Mouse (Mus musculus) adrenal gland, postnatal 25 days (tissue): ENCODE results near the gene Unc119b. TPM values are rescaled to one million over a fixed set of nuclear protein-coding genes. Genes with fewer than 3 reads are reported as not detected.
A peak's percentile ranks its signal among the peaks of the same experiment; 100 is the strongest.
"Not testable (repeated sequence)": the region's sequence is repeated elsewhere in the genome, so short reads cannot be mapped to it uniquely, and the experiment has no call there.

Experiments used
- DNase-seq: peaks from one replicate; pipeline ENCODE4 v3.0.0; 2021; ENCODE audit warnings: mixed read lengths
- long read RNA-seq: library from polyadenylated mRNA; stranded (forward); transcript quantifications from one replicate; pipeline ENCODE4 v2.0.0, GENCODE M21; 2021
- total RNA-seq: library from RNA; stranded (reverse); gene quantifications from 2 replicates; pipeline ENCODE4 v1.2.3, GENCODE M21; 2021

The Unc119b gene
- total RNA-seq: 36.2 and 41.3 TPM in 2 replicates
- long read RNA-seq, transcript Unc119b-201 (5 exons, 3,659 nt): major isoform, 76 of 92 reads
- long read RNA-seq, partial matches to known transcripts: 0 of 92 reads
- long read RNA-seq, other reads (novel, unspliced or antisense): 16 of 92 reads

DNA sequence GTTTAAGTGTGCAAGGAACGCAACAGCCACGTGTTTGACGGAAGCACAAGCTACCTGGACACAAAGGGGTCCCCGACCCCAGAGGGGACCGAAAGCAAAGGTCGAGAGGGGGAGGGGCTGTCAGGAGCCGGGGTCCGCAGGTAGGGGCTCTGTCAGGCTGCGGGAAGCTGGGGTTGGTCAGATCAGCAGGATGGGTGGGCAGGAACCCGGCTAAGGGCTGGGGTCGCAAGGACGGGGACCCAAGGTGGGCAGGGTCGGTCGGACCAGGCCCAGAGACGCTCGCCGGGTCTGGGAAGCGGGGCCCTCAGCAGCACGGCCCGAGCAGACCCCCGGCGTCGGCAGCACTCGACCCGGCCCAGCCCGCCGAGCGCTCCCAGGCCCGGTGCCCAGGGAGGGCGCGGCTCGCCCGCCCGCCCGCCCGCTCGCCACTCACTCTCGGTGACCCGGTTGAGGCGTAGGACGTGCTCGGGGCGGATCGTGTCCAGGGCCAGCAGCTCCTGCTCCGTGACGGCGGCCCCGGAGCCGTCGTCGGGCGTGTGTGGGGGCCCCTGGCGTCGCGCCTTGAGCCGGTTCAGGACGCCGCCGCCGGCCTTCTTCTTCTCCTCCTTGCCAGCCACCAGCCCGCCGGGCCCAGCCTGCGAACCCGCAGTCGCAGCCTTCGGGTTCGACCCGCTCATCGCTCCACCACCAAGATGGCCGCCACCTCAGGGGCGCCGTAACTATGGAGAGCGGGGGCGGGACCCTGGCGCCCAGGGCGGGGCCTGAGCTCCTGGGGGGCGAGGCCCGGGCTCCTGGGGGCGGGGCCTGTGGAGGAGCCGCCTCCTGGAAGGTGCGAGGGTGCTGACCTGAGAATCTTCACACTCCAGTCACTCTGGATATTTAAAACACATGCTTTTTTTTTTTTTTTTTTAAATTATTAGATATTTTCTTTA is at the start of gene Unc119b:
Unc119b (minus strand) TSS at position 742 of the 932 bp plus-strand sequence.
- peak; percentile 90 for DNase-seq

DNA sequence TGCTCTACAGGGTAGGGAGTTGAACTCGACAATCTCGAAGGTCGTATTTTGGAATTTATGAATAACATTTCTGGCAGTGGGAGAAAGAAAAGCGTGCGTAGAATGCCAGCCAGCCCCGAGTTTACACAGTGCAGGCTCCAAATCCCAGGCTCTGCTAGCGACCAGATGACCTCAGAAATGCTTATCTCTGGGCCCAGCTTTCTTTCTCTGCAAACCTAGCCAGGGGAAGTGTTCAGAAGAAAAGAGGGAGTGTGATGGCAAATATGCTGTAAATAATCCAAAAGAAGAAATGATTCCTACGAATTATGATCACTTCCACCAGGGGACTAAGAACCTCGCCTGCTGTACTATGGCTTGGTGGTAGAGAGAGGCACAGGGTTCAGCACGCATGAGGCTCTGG is 48.7 kb upstream of the Unc119b start:
- no peak for DNase-seq

DNA sequence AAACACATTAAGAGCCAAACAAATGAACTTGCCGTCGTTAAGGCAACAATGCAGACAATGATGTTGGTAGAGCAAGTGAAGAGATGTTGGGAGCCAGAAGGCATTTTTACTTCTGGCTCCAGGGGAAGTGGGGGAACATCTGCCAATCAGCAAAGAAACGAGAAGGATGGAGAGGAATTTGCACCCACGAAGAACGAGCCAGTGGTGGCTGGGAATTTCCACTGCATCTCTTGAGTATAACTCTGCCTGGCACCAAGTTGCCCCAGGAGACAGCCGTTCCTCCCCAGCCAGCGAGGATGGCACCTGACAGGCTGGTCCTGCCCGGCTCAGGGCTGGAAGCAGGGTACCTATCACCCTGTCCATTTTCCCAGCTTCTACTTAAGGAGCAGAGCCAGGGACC is 48.1 kb upstream of the Unc119b start:
- DNase-seq: no peak

DNA sequence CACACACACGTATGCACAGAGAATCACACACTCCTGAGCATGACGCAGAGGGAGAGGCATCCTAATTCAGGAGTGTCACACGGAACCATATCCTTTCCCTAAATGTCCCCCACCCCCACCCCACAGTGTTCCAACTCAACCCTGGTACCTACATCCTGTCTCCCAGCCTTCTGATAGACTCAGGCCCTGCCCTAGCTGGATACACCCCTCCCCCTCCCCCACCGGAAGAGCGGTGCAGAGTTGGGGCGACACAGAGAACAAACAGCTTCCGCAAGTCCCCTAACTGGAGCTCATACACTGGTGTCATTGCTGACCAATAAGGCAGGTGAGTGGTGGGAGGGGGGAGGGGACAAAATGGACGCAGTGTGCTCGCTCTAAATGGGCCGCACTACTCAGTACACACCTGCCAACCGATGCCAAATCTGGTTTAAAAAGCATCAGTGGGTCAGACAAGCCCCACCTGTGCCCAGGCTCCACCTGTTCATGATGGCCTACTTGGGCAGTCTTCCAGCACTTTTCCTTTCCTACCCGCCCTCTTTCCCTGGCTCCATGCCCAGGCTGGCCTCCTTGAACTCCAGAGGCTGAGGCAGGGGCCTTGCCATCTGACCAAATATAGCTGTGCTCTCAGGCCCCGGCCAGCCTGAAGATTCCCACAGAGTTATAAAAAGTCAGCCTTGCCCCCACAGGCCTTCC is 46.6 kb upstream of the Unc119b start:
- DNase-seq: peak; percentile 67

DNA sequence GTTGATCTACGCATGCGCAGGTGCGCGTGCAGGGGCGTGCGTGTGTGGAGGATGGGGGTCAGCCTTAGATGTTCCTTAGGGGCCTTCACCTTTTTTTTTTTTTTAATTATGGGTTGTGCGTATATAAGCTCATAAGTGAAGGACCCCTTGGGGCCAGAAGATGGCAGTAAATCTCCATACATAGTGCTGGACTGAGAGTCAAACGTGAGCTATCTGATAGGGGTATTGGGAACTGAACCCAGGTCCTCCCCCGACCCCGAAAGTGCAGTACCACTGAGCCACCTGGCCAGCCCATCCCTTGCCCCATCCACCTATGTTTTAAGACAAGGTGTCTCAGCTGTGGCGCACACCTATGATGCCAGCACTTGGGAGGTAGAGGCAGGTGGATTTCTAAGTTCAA is 44.8 kb upstream of the Unc119b start:
- no peak for DNase-seq

DNA sequence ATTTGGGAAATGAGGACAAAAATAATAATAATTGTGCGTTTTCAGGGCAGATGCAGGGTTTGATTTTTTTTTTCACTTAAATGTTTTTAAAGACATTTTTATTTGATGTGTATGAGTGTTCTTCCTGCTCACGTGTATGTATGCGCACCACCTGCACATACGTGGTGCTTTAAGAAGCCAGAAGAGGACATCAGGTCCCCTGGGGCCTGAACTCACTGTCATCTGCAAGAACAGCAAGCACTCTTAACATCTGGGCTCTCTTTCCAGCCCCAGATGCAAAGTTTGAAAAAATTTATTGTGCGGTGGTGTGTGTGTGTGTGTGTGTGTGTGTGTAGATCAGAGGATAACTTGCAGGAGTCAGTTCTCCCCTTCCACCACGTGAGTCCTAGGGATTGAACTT is 43.1 kb upstream of the Unc119b start:
- no peak for DNase-seq

DNA sequence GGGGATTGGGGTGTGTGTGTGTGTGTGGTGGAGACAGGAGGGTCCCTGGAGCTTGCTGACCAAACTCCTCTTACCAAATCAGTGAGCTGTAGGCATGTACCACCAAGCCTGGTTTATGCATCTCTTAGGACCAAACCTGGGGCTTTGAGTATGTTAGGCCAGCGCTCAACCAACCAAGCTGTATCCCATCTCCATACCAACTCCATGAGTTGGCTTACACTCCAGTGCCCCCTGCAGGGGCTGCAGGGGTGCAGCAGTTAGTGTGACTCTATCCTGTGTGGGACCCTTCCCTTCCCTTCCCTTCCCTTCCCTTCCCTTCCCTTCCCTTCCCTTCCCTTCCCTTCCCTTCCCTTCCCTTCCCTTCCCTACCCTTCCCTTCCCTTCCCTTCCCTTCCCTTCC is 39.8 kb upstream of the Unc119b start:
- no peak for DNase-seq

DNA sequence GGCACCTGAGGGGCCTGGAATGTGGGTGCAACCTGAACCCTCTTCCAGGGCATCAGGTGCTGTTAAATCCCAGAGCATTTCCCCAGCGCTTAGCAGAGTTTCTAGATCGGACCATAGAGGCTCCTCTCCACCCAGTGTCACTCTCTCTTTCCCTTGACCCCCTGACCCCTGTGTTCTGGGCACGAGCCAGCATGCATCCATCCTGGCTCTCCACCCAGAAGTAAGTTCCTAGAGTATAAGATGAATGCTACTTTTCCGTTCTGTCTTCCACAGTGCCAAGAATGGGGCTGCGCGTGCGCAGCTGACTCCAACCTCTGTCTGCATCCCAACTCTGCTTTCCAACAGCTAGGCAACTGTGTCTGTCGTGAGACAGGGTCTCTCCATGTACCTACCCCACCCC is 35.4 kb upstream of the Unc119b start:
- no peak for DNase-seq

DNA sequence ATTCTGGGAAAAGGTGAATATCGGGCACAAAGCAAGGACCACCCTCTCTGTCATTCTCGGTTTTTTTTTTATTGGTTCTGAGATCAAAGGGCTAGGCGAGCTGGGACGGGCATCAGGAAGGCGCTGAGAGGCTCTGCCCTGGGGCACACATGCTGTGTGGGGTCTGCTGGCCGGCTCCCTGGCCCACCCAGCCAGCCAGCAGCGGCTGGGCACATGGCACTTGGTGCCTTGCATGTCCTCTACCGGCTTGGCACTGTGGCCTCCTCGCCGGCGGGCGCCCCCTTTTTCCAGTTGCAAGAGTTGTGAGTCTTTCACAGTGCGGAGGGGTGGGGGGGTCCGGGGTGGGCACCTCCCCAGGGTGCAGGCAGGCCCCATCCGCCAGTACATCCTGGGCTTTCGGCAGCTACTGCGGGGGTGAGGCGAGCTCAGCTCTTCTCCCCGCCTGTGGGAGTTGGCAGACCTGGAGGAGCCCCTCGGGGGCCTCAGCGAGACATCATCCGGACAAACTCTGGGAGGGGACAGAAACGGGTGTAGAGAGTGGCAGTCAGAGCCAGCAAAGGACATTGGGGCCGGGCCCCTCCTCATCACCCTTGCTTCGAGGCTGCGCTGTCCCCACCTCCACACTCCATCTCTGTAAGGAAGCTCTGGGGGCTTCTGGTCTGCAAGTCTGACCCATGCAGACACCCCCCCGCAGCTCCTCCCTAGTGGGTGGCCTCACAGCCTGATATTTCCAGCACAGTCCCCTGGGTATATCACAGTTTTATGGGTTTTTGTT is 34.1 kb upstream of the Unc119b start:
- DNase-seq: no peak

DNA sequence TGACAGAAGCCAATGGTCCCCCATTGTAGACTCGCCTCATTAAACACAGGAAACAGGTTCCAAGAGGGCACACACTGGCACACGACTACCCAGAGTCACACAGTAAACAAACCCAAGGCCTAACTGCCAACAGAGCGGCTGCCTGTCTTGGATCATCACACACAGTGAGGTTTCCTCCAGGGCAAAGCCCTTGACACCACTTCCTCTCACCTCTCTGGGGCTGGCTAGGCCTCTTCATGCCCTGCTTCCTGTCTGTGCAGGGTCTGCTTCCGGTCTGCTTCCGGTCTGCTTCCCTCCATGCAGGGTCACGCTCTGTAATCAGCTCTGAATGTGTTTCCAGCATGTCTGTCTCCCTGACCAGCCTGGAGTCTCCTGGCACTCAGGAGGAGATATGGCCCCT is 32.6 kb upstream of the Unc119b start:
- DNase-seq: no peak

DNA sequence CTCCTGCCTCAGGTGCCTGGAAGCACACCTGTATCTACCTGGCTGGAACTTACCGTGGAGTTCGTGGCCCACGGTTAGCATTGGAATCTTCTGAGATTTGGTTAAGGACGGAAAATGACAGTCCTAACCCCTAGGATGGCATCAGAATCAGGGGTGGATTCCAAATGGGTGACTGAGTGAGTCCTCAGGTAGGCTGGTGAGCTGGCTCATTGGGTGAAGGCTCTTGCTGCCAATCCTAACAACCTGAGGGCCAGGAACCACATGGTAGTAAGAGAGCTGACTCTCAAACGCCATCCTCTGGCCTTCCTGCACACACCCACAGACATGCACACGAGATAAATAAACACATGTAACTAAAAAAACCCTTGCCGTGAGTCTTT is 32.0 kb upstream of the Unc119b start:
- DNase-seq: no peak

DNA sequence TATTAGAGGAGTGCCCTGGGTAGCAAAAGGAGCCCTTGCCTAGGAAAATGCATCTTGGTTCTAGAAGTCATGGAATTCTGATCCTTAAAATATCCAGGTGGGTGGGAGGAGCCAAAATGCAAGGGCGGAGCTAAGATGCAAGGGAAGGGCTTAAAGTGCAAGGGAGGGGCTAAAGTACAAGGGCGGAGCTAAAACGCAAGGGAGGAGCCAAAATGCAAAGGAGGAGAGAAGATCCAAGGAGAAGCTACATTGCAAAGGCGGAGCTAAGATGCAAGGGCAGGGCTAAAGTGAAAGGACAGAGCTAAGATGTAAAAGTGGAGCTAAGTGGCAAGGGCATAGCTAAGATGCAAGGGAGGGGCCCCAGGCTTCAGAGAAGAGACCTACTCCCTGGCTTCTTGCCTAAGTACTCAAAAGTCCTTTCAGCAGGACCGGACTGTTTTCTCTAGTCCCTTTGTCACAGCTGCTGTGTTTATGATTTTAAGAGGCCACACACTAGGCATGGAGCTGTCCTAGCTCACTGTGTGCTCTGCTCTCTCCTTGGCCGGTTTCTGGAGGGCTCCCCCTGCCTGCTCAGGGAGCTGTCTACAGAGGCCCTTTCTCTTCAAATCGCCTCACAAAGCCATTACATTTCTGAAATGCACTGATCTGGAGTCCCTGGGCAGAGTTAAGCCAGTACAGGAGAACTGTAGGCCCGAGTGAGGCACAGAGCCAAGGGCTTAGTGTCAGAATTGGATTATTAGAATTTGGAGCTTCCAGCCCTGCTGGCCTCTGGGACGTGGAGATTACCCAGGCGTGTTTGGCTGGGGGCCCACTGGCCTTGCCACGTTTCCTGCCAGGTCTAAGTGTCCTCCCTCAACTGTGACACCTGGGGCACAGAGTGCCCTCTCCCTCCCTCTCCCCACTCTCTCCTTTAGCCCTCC is 31.4 kb upstream of the Unc119b start:
- DNase-seq: peak; percentile 33

DNA sequence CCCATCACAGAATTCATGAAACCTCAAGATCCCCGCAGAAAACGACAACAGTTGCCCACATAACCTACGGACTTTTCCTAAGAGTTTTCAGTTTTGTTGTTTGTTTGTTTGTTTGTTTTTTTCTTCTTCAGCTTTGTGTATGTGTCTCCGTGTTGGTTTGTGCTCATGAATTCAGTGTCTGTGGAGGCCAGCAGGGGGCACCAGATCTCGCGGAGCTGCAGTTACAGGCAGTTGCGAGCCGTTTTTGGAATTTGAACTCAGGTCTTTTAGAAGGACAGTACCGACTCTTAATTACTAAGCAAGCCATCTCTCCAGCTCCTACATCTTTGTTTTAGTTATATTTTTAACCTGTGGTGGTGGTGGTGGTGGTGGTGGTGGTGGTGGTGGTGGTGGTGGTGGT is 30.6 kb upstream of the Unc119b start:
- peak; percentile 36 for DNase-seq

DNA sequence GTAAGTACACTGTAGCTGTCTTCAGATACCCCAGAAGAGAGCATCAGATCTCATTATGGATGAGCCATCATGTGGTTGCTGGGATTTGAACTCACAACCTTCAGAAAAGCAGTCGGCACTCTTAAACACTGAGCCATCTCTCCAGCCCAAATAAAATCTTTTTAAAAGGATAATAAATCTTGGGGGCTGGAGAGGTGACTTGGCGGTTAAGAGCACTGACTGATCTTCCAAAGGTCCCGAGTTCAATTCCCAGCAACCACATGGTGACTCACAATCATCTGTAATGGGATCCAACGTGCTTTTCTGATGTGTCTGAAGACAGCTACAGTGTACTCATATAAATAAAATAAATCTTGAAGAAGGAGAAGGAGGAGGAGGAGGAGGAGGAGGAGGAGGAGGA is 29.7 kb upstream of the Unc119b start:
- not testable (repeated sequence) for DNase-seq

DNA sequence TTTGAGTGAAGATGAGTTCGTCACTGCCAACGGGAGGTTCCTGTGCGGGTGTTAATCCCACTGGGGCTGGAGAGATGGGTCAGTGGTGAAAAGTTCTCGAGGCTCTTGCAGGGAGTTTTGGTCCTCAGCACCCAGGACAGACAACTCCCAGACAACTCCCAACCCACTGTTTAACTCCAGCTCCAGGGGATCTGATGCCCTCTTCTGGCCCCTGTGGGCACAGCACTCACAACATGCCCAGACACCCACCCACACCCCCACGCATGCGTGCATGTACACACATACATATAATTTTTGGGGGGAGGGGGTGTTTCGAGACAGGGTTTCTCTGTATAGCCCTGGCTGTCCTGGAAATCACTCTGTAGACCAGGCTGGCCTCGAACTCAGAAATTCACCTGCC is 28.8 kb upstream of the Unc119b start:
- DNase-seq: peak; percentile 67

DNA sequence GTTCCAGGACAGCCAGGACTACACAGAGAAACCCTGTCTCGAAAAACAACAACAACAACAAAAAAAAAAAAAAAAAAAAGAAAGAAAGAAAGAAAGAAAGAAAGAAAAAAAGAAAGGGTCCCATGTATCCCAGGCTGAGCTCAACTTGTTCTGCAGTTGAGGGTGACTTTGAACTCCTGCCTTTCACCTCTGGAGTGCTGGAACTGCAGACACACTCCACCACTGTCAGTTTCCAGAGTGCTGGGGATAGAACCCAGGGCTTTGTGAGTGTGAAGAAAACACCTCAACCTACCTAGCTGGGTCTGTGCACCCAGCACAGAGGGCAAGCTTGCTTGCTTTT is 27.1 kb upstream of the Unc119b start:
- DNase-seq: not testable (repeated sequence)

DNA sequence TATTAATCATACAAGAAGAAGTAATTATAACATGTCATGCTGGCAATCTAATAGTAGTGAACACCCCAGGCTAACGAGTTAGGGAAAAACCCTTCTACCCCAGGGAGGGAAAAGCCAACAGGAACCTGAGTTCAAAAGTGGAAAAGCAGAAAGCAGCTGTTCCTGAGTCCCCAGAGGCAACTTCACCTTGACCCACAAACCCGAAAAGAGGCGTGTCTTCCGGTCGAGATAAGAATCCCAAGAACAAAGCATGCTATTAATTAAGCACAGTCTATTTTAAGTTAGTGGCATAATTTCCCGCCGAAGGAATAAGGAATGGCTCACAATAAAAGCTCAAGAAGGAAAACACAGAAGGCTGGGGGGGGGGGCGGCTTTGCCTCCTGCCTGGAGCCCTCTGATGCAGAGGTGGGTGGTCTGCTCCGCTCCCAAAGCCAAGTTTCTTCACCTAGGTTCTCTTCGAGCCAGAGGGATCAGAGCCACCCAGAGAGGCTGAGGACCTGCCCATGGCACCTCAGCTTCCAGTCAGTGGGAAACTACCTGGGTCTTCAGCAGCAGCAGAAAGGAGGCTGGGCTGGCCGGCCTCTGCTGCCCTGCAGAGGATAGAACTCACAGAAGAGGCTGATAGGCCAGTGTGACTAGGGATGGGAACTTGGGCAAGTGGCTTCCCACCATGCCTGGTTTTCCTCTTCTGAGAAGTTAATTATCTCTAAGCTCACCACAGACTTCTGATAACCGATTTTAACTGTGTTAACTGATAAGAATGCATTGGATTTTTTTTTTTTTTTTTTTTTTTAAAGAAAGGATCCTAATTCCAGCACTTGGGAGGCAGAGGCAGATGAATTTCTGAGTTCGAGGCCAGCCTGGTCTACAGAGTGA is 26.5 kb upstream of the Unc119b start:
- DNase-seq: no peak

DNA sequence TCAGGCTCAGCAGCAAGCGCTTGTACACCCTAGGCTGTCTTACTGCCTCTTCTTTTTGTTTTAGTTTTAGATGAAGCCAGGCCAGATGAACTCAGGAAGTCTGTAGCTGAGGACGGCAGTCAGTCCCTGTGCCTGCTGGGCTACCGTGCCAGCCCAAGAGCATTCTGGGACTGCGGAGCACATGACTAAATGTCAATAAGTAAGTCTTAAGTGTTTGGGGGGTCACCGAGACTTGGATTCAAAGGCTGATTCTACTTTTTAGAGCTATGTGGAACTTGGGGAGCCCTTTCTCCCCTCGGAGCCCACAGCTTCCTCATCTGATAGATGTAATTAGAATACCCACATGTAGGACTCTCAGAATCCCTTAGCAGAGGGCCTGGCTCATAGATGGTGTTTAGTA is 25.9 kb upstream of the Unc119b start:
- DNase-seq: no peak

DNA sequence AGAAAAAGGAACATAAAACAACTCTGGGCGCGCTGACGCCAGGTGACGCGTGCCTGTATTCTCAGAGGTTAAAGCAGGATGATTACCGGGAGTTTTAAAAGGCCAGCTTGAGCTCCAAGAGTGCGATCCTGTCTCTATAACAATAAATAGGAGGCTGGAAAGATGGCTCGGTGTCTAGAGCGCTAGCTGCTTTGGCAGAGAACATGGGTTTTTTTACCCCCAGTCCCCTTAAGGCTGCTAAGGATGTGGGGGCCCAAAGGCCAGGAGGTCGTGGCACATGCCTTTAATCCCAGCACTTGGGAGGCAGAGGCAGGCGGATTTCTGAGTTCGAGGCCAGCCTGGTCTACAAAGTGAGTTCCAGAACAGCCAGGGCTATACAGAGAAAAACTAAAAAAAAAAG is 24.4 kb upstream of the Unc119b start:
- no peak for DNase-seq
